ENCODE assay signal across 13 mouse cellular contexts in genomic region chr14:22168795-22169568, GRCm38 (mm10).
A peak's percentile ranks its signal among the peaks of the same experiment; 100 is the strongest.
DNase-seq lines count a peak whose midpoint lies in the region; ATAC-seq and TF ChIP-seq lines count a peak whose summit lies in the region.
"Had no signal": no experiment of that assay in that cellular context is flagged by ENCODE, and none has a peak within 500 bp of the region (broad histone marks: within the 10 kb centered on the region; RNA-seq: fewer than 3 reads in every experiment).

No protein-coding gene starts in this region.

- no peak for TF ChIP-seq POLR2A in lung, adult 2 months (IDR thresholded peaks at IDR 0.05; ENCODE audit: borderline replicate concordance, extremely low read depth, low read depth, low read length)

- H3K4me2 ChIP-seq in heart, embryonic 11.5 days: peak overlapping the region; percentile 17; the same call in 1 of the 2 replicates
- H3K4me2 ChIP-seq in lung, embryonic 14.5 days: peak overlapping the region; percentile 40
- peak overlapping the region; percentile 38 for H3K4me2 ChIP-seq in hindbrain, embryonic 12.5 days (replicated peaks)
- peak overlapping the region; percentile 53 for H3K4me2 ChIP-seq in neural tube, embryonic 12.5 days (replicated peaks)

- no peak overlapping the region for H3K27ac ChIP-seq in heart, embryonic 11.5 days (ENCODE audit: low read depth, low read length)
- no peak overlapping the region for H3K27ac ChIP-seq in heart, embryonic 10.5 days
- no peak overlapping the region for H3K27ac ChIP-seq in lung, embryonic 14.5 days (ENCODE audit: low read depth)
- H3K27ac ChIP-seq in hindbrain, embryonic 12.5 days: peak overlapping the region; percentile 76
- H3K27ac ChIP-seq in neural tube, embryonic 12.5 days: peak overlapping the region; percentile 81; the same call in 1 of the 2 replicates

- DNase-seq in heart, embryonic 10.5 days (ENCODE audit: low spot score): no peak
- DNase-seq in lung, embryonic 14.5 days: peak; percentile 38
- no peak for DNase-seq in lung, adult 2 months
- DNase-seq in urinary bladder, postnatal 10 days (ENCODE audit: low spot score): no peak
- DNase-seq: B cell, adult 2 months; cerebellum, postnatal 14 days; heart, postnatal 10 days; spleen, adult 18-20 months had no signal

- no peak overlapping the region for H3K9ac ChIP-seq in heart, embryonic 11.5 days (ENCODE audit: low read depth, low read length)
- no peak overlapping the region for H3K9ac ChIP-seq in lung, embryonic 14.5 days
- H3K9ac ChIP-seq in hindbrain, embryonic 12.5 days: 0 out of 2 replicates have a peak overlapping the region, but pooled peaks have one; percentile 32
- peak overlapping the region; percentile 52 for H3K9ac ChIP-seq in neural tube, embryonic 12.5 days

- WGBS in heart, embryonic 11.5 days (ENCODE audit: insufficient replicate concordance): 37% methylated on average over 14 of the region's 14 CpGs
- WGBS in heart, embryonic 10.5 days: 44% methylated on average over 14 of the region's 14 CpGs
- 20% methylated on average over 14 of the region's 14 CpGs for WGBS in lung, embryonic 14.5 days
- 58% methylated on average over 14 of the region's 14 CpGs for WGBS in lung, adult 2 months
- 29% methylated on average over 14 of the region's 14 CpGs for WGBS in hindbrain, embryonic 12.5 days
- WGBS in neural tube, embryonic 12.5 days: 8% methylated on average over 14 of the region's 14 CpGs

- ATAC-seq in heart, embryonic 11.5 days (replicated peaks; ENCODE audit: insufficient number of reproducible peaks, low FRiP score, low TSS enrichment): no peak
- peak; percentile 68; the same call in 1 of the 2 replicates for ATAC-seq in lung, embryonic 14.5 days (ENCODE audit: insufficient read depth)
- ATAC-seq in hindbrain, embryonic 12.5 days (ENCODE audit: low FRiP score): peak; percentile 90
- peak; percentile 86 for ATAC-seq in neural tube, embryonic 12.5 days (ENCODE audit: low FRiP score, low read depth)
- ATAC-seq in erythroblast, adult 5-6 weeks (replicated peaks; ENCODE audit: low FRiP score, poor library complexity, severe bottlenecking): no peak

- TF ChIP-seq CTCF in lung, embryonic 14.5 days (IDR thresholded peaks at IDR 0.05; ENCODE audit: low read depth): no peak
- TF ChIP-seq CTCF in lung, adult 2 months (IDR thresholded peaks at IDR 0.05; ENCODE audit: insufficient read depth, low read length): no peak

- H3K4me1 ChIP-seq in heart, embryonic 11.5 days (ENCODE audit: control insufficient read depth, insufficient read depth, low read length): peaks cover 7% of the 10 kb centered on the region
- peaks cover 21% of the 10 kb centered on the region for H3K4me1 ChIP-seq in heart, embryonic 10.5 days
- H3K4me1 ChIP-seq in lung, embryonic 14.5 days (ENCODE audit: insufficient read depth): 0 out of 2 replicates have a peak, but pooled peaks cover 15% of the 10 kb centered on the region
- no peaks in the 10 kb centered on the region for H3K4me1 ChIP-seq in lung, adult 2 months (ENCODE audit: control insufficient read depth, insufficient read depth, low read length)
- peaks cover 24% of the 10 kb centered on the region for H3K4me1 ChIP-seq in hindbrain, embryonic 12.5 days
- H3K4me1 ChIP-seq in neural tube, embryonic 12.5 days: peaks cover 27% of the 10 kb centered on the region

- H3K27me3 ChIP-seq in heart, embryonic 11.5 days (ENCODE audit: control insufficient read depth, insufficient read depth, low read length): no peaks in the 10 kb centered on the region
- 0 out of 2 replicates have a peak, but pooled peaks cover 17% of the 10 kb centered on the region for H3K27me3 ChIP-seq in heart, embryonic 10.5 days (ENCODE audit: insufficient read depth, poor library complexity, severe bottlenecking)
- H3K27me3 ChIP-seq in lung, embryonic 14.5 days (ENCODE audit: insufficient read depth, low read length): no peaks in the 10 kb centered on the region
- 0 out of 2 replicates have a peak, but pooled peaks cover 3% of the 10 kb centered on the region for H3K27me3 ChIP-seq in hindbrain, embryonic 12.5 days
- no peaks in the 10 kb centered on the region for H3K27me3 ChIP-seq in neural tube, embryonic 12.5 days (replicated peaks)

- no peaks in the 10 kb centered on the region for H3K36me3 ChIP-seq in heart, embryonic 11.5 days (ENCODE audit: control insufficient read depth, insufficient read depth, low read length)
- no peaks in the 10 kb centered on the region for H3K36me3 ChIP-seq in heart, embryonic 10.5 days
- H3K36me3 ChIP-seq in lung, embryonic 14.5 days (ENCODE audit: insufficient read depth): no peaks in the 10 kb centered on the region
- H3K36me3 ChIP-seq in hindbrain, embryonic 12.5 days: no peaks in the 10 kb centered on the region
- no peaks in the 10 kb centered on the region for H3K36me3 ChIP-seq in neural tube, embryonic 12.5 days

- H3K4me3 ChIP-seq in heart, embryonic 11.5 days (ENCODE audit: low read depth, low read length): no peak overlapping the region
- H3K4me3 ChIP-seq in heart, embryonic 10.5 days: no peak overlapping the region
- no peak overlapping the region for H3K4me3 ChIP-seq in lung, embryonic 14.5 days (ENCODE audit: low read depth, low read length)
- H3K4me3 ChIP-seq in lung, adult 2 months (replicated peaks; ENCODE audit: extremely low read depth, low read depth, low read length): no peak overlapping the region
- no peak overlapping the region for H3K4me3 ChIP-seq in hindbrain, embryonic 12.5 days
- 0 out of 2 replicates have a peak overlapping the region, but pooled peaks have one; percentile 11 for H3K4me3 ChIP-seq in neural tube, embryonic 12.5 days
- H3K4me3 ChIP-seq: erythroblast, embryonic 14.5 days had no signal

- no peaks in the 10 kb centered on the region for H3K9me3 ChIP-seq in heart, embryonic 11.5 days (replicated peaks; ENCODE audit: control insufficient read depth, low read length)
- H3K9me3 ChIP-seq in heart, embryonic 10.5 days: no peaks in the 10 kb centered on the region
- H3K9me3 ChIP-seq in lung, embryonic 14.5 days (ENCODE audit: low read depth, low read length): no peaks in the 10 kb centered on the region
- H3K9me3 ChIP-seq in hindbrain, embryonic 12.5 days (replicated peaks): no peaks in the 10 kb centered on the region
- no peaks in the 10 kb centered on the region for H3K9me3 ChIP-seq in neural tube, embryonic 12.5 days

Comparison
In these comparisons a context has a peak if more than half of its experiments do, and no peak if none do; other contexts are left out.
1. ATAC-seq: peak in lung, embryonic 14.5 days (single experiment), hindbrain, embryonic 12.5 days (single experiment) and neural tube, embryonic 12.5 days (single experiment); none in heart, embryonic 11.5 days (single experiment) and erythroblast, adult 5-6 weeks (single experiment).
2. H3K27ac ChIP-seq: peak in hindbrain, embryonic 12.5 days (single experiment) and neural tube, embryonic 12.5 days (single experiment); none in heart, embryonic 11.5 days (single experiment), heart, embryonic 10.5 days (single experiment) and lung, embryonic 14.5 days (single experiment).
3. H3K9ac ChIP-seq: peak in hindbrain, embryonic 12.5 days (single experiment) and neural tube, embryonic 12.5 days (single experiment); none in heart, embryonic 11.5 days (single experiment) and lung, embryonic 14.5 days (single experiment).
4. Peak in every context shown above with its lines, with median percentiles within 50 percentile points of each other: H3K4me2 ChIP-seq.